Mouse (Mus musculus): Measurements from ENCODE around the gene Brs3.

Brs3 gene

GRCm38 (mm10) chrX:57042774-57043173, at the start of gene Brs3:
TSS of gene Brs3 (plus strand) at chrX:57043074.
- DNase-seq (ENCODE audit: low spot score): no peak

DNA sequence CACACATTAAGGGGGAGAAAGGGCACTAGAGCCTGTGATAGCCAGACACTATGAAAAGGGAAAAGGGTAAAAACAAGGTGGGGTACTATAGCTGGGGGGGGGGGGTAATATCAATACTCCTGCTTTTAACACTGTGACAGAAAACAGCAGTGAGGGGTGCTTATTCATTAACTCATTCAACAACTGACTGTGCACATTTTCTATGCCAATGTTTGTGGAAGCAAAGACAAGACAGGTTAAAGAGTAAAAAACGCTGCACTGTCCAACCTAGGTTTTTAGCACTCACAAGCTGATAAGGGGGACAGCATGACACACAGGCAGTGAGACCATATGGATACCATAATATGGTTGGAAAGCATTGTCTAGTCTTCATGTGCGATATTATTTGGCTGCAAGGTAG, 30.0 kb upstream of the Brs3 start:
- no peak for DNase-seq (ENCODE audit: low spot score)

- DNase-seq (ENCODE audit: low spot score): no peak
Observed at GRCm38 (mm10) chrX:57043869-57044268, 995 bp downstream of the Brs3 start.

DNA sequence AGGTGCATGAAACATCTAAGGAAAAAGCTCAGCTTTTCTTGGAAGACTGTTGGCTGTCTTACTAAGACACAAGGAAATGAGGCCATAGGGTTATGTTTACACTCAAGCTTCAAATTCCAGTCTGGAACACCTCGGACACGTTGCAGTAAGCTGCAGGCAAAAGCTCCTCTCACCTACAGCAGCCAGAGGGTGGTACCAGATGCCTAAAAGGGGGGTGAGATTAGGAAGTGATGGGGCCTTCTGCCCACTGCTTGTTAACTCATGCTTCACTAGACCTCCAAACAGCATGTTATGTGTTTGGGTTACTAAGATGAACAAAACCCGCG, 9.9 kb downstream of the Brs3 start:
- DNase-seq (ENCODE audit: low spot score): no peak

GRCm38 (mm10) chrX:57053174-57053992, 10.5 kb downstream of the Brs3 start, which contains the start of gene Htatsf1:
TSS of gene Htatsf1 (plus strand) at chrX:57053583.
- DNase-seq (ENCODE audit: low spot score): peak; percentile 82

- DNase-seq (ENCODE audit: low spot score): no peak
Observed at GRCm38 (mm10) chrX:57053993-57054385, 11.1 kb downstream of the Brs3 start.

DNA sequence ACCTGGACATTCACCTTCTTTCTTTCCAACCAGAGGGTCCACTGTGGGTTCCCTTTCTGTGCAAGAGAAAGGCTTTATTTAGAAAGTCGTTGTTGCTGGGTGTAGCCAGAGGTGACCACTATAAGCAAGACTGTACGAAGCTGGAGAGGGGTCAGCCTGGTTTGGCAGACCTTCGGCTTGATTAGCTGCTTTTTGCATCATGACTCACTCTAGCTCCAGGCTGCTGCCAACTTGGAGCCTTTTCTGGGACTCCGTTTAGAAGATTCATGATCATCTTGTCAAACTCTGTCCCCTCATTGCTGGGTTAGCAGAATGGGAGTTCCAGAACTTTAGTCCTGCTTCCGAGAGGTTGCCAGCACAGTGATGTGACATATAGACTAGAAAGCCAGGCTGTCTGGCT, 38.6 kb downstream of the Brs3 start:
- no peak for DNase-seq (ENCODE audit: low spot score)

DNA sequence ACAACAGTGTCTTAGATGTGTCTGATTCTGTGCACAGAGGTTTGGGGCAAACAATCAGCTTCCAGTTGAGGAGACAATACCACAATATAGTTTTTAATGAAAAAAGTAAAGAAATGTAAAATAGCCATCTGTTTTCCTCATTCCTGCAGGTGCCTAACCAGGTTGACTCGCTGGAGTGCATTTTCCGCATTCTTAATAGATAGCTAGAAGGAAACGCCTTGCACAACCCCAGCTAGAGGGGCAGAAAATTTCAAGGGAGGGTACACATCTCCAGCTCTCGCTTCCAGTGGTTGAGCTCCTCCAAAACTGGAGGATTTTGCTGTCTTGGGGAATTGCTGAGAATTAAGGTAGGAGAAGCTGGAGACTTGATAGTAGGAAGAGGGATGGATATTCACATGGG, 44.9 kb downstream of the Brs3 start, which contains the start of gene Vgll1:
TSS of gene Vgll1 (plus strand) at position 301 of the 400 bp plus-strand sequence.
- no peak for DNase-seq (ENCODE audit: low spot score)

Data from T-cell, adult 2 months (primary cell).